Mouse (Mus musculus) frontal cortex, postnatal 10 days (tissue): ENCODE measurements around the gene Pofut1.
"Not testable (repeated sequence)": the region's sequence is repeated elsewhere in the genome, so short reads cannot be mapped to it uniquely, and the experiment has no call there.

Source experiments
- DNase-seq, 2 experiments: peaks; one replicate each; pipeline ENCODE4 v3.0.0; 2022; ENCODE audit warnings: low spot score in 2 of 2, mixed read lengths in 1 of 2

Pofut1 gene

DNA sequence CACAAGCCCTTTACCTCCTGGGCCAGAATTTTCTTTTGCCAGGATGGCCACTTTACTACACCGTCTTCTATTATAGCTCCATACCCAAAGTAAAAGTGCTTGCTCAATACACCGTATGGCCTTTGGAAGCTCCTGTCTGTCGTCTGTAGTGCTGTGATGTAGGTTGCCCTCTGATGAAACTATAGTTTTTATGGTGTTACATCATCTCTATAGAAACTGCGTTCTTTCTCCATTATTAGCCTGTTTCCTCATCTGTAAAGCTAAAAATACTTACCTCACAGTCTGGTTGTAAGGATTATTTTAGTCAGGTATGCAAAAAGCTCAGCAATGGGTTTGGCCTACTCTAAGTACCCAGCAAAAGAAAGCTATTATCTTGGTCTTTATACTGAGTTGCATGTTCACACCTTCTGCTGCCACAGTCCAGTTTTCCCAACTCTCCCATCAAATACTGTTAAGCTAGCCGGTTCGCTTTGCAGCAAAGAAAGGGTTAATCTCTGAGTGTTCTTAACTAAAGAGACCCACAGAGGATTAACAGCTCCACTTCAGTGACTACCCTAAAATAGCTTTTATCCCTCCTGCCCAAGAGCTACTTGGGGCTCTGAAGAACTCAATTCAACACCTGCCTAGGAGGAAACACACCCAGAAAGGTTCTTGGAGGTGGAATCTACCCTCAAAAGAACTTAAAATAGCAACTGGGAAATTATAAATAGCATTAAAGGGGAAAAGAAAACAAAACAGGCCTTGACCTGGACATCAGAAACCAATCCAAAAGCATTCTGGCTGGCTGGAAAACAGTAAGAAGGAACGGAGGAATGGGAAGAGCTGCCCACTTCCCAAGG is 2.1 kb upstream of the Pofut1 start:
- no peak for DNase-seq

DNA sequence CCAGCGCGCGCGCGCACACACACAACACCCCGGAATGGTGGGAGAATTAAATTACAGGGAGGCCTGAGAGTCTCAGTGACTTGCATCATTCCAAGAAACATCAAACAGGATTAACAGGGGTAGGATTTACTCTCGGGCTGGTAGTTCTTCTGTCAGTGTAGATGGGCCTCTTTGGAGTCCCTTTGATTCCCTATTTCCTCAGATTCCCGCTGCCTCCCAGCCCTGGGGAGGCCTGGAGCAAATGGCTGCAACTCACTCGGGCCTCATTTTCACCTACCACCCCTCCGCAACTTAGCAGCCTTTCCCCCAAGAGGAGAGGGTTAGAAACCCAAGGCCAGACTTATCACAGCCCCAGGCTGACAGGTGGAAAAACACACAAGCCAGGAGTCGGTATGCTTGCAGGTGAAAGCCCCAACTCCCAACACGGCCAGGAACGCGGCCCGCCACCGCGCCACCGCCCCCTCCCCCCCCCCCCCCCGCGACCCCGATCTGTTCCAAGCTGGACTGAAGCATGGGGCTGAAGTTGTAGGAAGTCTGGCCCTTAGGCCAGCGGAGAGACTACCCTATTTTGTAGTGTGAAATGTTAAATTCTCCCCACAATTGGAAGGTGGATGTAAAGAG is 1.4 kb upstream of the Pofut1 start:
- DNase-seq = no peak

DNA sequence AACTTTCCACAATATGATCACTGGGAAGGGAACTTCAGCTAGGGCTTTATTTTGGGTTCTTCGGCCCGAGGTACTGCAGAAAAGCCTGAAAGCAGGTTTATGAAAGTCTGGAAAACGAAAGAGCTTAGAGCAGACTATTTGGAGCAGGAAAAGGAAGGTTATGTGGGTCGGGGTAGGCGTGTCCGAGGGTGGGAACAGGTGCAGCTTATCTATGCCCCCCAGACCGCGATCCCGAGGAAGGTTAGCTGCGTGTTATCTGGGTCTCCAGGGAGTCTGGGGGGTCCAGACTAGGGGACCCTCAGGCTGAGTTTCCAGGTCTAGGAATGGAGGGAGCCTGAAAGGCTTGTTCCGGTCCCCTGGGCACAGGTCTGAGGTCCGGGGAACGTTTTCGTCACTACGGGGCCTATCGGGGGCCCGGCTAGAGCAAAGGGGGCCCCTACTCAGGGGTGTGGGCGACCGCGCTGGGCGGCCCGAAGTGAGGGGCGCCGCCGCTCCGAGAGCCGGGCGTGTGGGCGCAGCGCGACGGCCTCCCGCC is 565 bp upstream of the Pofut1 start:
- no peak for DNase-seq

DNA sequence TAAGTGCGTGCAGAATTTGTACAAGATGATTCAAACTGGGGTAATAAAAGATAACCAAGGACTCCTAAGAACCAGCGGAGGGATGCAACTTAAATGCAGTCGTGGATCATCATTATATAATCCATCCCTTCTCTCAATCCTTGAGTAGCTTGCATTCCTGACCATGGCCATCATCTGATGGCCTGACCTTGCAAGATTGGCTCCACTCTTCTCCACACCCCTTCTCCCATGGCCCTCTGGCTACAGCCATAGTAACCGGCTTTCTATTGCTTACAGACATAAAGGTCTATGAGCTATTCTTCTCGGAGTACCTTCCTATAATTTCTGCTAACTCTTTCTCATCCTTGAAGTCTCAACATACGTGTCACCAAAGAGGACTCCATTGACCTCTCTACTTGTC is 823 bp downstream of the Pofut1 start:
- DNase-seq = no peak

DNA sequence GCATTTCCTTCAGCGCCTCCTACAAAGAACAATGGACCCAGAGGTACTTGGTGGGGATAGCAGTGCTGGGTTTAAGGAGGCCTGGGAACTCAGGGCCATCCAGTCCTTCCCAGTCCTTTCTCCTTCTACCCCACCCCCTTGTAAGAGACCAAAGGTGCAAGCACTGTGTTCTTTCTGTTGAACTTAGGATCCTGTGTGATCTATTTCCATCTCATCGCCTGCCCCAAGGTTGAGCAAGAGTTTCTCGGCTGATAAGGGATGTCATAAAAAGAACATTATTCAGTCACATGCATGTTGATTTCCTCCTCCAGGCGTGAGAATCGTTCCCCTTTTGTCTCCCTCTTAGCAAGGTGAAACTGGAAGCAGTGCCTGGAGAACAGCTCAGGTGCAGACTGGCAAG is 8.4 kb downstream of the Pofut1 start:
- DNase-seq = no peak

DNA sequence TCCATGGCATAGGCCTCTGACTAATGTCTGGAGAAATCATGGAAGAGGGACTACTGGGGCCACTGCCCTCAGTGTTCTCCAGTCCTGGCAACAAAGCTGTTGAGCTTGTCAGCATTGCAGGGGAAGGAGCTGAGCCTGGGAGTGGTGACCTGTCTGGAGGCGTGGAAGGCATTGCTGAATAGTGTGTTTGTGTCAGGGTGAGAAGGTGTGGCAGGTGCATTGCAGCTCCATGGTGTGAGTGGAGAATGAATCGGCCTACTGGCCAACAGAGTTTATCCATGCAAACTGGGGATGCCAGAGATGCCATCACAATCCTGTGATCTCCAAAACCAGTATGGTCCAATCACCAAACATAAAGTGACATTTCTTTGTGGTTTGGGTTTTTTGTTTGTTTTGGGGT is 15.3 kb downstream of the Pofut1 start:
- DNase-seq = no peak

DNA sequence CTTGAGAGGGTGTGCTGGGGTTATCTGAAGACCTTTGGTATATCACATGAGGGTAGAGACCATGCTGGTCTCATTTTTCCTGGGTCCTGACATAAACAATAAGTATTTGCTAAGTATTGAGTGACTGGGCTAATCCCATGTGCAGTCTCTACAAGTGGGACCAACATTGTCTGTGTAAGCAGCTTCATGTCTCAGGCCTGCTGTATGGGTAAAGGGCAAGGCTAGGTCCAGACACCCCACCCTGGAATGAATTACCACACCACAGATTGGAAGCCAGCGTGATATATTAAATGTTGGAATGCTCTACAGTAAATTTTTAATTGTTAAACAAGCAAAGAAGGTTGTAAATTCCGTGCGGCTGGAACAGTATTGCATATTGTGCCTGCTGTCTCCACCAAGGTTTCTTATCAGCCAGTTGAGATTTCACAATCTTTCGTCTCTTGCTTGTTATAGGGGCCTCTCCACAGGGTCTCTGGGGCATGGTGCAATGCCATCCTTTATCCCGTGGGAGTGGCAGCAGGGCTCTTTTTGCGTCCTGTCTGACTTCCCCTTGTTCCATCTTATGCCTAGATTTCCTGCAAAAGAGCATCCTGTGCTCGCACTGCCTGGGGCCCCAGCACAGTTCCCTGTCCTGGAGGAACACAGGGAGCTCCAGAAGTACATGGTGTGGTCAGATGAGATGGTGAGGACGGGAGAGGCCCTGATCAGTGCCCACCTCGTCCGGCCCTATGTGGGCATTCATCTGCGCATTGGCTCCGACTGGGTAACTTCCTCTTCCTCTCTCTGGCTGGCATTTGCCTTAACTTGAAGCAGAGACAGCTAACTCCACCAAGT is 17.9 kb downstream of the Pofut1 start:
- DNase-seq = no peak

DNA sequence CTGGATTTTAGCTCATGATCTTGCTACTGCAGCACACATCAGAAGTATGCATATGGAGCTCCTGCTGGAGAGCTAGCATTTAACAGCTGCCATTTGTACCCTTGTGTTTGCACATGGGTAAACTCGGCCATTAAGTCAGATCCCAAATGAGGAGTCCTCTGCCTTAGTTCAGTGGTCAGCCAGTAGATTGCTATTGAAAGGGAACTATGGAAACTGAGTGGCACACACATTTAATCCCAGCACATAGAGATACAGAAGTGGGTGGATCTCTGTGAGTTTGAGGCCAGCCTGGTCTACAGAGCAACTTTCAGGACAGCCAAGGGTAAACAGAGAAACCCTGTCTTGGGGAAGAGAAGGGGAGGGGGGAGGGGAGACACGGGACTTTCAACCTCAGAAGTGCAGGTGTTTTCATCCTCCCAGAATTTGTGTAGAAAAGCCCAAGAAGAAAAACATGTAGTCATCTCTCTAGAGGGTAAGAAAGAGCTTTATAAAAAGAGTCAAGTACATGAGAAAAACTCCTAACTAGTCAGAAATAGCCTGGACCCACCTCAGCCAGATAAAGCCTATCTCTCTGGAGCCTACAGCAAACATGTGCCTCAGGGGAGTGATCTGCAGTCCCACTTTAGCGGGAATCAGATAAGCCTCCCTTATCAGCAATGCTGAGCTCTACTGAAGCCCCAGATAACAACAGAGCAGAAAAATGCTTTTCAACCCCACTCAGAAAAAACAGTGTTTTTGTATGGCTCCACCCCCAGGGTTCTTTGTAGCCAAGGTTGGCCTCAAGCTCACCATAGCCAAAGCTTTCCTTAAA is 18.7 kb downstream of the Pofut1 start:
- DNase-seq = no peak

DNA sequence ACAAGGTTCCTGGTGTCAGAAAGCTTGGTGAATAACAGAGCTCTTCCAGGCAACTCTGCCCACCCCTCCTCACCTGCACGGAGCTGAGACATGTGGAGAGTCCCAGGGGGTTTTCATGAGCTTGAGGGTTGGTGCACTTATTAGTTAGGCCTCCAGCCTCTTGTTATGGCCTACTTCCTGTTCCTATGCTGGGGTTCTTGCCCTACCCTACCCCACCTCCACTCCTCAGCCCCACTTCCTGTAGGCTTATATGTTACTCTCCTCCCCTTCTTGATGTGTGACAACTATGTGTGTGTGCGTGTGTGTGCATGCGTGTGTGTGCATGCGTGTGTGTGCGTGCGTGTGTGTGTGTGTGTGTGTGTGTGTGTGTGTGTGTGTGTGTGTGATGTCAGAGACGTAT is 21.7 kb downstream of the Pofut1 start:
- no peak for DNase-seq

DNA sequence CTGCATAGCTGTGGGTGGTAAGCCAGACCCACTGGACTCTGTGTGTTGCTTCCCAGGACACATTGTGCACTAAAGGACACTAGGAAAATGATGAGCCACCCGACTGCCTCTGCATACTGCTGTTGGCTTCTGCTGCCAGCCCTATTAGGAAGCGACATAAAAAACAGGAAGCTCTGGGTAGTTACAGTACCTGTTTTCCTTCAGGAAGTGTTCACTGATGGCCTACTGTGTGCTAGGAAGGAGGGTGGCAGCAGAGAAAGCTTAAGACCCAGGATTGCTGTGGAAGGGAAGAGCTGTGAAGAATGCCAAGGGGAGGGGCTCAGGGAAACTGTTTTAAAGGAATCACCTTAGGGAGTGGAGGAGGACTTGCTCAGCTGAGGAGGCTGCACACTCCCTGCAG is 26.0 kb downstream of the Pofut1 start:
- no peak for DNase-seq

DNA sequence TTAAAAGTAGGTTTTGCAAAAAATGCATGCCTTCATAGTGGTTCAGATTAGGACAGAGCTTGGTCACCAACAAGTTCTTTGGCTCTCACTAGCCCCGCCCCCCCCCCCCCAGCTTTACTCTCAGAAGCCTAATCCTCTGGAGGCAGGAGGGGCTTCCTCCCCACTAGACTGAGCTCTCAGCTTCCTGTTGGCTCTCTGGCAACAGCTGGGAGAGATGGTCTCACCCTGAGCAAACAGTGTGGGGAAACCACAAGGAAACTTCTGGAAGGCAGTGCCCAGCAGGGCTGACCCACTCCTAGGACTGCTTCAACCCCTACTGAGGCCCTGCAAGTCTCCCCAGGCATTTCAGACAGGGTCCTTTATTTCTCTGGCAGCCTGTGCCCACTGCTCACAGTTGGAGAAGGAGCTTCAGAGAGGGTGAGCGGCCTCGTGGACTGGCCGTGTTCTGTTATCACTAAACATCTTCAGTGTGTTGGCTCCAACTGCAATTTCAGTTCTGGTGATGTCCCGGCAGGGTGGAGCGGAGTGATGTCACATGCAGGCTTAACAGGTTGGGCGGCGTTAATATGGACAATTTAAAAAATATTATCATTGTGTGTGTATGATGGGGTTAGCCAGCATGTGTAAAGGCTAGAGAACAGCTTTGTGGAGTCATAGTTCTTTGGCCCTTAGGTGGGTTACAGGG is 29.0 kb downstream of the Pofut1 start:
- DNase-seq = not testable (repeated sequence)

DNA sequence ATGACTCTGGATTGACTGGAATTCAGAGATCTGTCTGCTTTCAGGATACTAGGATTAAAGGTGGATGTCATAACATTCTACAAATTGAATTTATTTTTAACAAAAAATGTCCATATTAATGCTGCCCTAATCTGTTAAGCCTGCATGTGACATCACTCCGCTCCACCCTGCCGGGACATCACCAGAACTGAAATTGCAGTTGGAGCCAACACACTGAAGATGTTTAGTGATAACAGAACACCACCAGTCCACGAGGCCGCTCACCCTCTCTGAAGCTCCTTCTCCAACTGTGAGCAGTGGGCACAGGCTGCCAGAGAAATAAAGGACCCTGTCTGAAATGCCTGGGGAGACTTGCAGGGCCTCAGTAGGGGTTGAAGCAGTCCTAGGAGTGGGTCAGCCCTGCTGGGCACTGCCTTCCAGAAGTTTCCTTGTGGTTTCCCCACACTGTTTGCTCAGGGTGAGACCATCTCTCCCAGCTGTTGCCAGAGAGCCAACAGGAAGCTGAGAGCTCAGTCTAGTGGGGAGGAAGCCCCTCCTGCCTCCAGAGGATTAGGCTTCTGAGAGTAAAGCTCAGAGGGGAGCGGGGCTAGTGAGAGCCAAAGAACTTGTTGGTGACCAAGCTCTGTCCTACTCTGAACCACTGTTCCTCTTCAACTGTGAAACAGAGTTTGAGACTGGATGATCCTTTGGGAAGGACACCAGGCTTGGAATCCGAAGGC is 33.0 kb downstream of the Pofut1 start:
- DNase-seq = not testable (repeated sequence)

DNA sequence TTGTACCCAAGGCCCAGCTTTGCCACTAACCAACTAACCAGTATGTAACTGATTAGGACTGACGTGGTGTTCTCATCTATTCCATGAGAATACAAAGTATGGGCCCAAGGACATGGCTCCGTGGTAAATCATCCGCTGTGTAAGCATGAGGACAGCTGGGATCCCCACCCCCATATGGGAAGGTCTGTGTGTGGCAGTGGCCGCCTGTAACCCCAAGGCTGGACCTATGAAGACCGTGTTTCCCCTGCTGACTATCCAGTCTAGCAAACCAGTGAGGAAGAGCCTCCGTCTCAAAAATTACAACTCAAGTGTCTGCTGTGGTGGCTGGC is 33.5 kb downstream of the Pofut1 start:
- DNase-seq = no peak

DNA sequence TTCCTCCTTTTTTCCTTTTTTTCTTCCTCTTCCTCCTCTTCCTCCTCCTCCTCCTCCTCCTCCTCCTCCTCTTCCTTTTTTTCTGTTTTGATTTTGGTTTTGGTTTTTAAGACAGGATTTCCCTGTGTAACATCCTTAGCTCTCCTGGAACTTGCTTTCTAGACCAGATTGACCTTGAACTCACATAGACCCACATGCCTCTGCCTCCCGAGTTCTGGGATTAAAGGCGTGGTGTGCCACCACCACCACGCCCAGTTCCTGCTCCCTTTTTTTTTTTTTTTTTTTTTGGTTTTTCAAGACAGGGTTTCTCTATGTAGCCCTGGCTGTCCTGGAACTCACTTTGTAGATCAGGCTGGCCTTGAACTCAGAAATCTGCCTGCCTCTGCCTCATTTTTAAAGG is 34.2 kb downstream of the Pofut1 start:
- DNase-seq = not testable (repeated sequence)

DNA sequence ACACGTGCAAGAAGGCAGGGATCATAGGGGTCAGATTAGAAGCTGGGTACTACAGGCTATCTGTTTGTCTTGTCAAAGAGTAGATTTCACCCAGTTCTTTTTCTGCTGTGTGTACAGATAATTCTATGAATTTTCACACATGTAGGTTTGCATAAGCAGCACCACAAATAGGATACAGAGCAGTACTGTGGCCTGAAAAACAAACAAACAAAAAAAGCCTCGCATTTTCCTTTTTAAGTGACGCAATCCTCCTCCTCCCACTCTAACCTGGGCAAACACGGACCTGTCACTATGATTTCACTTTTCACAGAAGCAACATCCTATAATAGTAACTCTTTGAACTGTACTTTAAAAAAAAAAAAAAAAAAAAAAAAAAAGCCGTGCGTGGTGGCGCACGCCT is 35.1 kb downstream of the Pofut1 start:
- DNase-seq = no peak

DNA sequence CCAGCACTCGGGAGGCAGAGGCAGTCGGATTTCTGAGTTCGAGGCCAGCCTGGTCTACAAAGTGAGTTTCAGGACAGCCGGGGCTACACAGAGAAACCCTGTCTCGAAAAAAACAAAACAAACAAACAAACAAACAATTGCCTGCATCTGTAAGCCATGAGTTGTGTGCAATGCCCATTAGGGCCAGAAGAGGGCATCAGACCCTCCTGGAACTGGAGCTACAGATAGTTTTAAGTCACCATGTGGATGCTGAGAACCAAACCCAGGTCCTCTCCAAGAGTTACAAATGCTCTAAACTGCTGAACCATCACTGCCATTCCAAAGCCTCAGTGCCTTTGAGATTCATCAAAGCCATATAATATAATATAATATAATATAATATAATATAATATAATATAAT is 35.5 kb downstream of the Pofut1 start:
- DNase-seq = not testable (repeated sequence)

DNA sequence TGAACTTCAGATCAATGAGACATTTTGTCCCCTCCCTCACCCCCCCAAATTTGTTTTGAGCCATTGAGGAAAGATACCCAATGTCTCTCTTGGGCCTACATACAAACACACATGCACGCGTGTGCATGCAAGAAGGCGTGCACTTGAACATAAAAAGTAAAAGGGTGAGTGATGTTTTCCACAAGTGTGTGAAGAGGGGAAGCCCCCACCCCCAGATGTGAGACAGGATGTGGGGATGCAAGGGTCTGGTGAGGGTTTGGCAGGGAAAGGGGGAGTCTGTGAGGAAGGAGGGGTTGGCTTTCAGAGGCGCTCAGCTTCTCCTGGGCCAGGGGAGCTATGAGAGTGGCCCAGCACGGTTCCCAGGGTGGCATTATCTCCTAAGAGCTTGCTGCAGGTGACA is 37.0 kb downstream of the Pofut1 start:
- DNase-seq = no peak

DNA sequence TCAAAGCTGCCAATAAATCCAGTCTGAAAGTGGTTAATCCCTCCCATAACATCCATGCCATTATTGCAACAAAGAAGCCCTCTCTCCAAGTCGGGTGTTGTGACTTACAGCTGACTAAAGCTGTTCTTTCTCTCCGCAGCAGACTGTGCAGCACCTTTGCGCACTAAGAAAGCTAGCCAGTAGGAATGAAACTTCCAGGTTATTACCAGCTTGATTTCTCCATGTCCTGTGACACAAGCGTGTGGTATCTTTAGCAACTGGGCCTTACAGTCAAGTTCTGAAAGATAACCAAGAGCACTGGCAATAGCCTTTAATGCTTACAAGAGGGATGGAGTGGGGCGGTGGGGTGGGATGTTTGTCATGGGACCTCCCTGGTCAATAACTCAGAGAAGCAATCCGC is 42.6 kb downstream of the Pofut1 start:
- DNase-seq = no peak

DNA sequence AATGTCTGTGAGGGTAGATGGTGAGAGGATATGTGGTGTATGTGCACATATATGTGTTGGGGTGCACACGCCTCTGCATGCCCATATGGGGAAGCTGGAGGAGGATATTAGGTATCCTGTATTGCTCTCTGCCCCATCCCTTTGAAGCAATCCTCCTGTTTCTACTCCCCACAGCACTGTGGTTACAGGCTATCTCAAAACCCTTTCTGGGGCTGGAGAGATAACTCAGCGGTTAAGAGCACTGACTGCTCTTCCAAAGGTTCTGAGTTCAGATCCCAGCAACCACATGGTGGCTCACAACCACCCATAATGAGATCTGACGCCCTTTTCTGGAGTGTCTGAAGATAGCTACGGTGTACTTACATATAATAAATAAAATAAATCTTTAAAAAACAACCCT is 45.2 kb downstream of the Pofut1 start:
- no peak for DNase-seq

DNA sequence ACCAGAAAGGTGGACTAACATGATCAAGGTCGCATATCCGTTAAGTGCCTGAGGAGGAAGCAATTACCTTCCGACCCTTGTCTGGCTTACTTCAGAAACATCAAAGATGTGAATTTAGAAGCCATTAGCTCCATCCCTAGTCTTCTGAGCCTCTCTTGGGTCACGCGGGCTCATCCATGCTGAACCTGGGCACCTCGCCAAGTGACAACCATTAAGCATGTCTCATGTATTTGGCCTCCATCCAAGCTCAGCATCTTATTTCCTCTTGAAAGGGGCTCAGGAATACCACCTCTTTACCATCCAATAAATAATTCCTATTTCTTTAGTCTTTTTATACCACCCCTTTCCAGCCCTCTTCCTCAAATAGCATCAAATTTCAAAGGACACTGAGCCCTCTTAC is 46.5 kb downstream of the Pofut1 start:
- no peak for DNase-seq
